Mouse (Mus musculus): ENCODE data around the gene Rpl27. TPM values are rescaled to one million over a fixed set of nuclear protein-coding genes. Genes with fewer than 3 reads are reported as not detected.
A peak's percentile ranks its signal among the peaks of the same experiment; 100 is the strongest.
"Not testable (repeated sequence)": the region's sequence is repeated elsewhere in the genome, so short reads cannot be mapped to it uniquely, and the experiment has no call there.

Rpl27 gene
- polyA plus RNA-seq, 1 experiment from 2014 or later, result 448 TPM

- WGBS, result 49% methylated on average over 7 of the region's 7 CpGs
- DNase-seq (ENCODE audit: low spot score), result no peak
- ATAC-seq (replicated peaks; ENCODE audit: low FRiP score, low read depth), result no peak
Measured at GRCm38 (mm10) chr11:101470206-101470605, 28.1 kb downstream of the Rpl27 start.

GRCm38 (mm10) chr11:101471926-101472325 lies 29.8 kb downstream of the Rpl27 start:
- H3K4me3 ChIP-seq (replicated peaks; ENCODE audit: low read depth, low read length), result no peak overlapping the region
- DNase-seq (ENCODE audit: low spot score) (no peak), ATAC-seq (replicated peaks; ENCODE audit: low FRiP score, low read depth) (no peak)
- no peaks in the 10 kb centered on the region for H3K4me1 ChIP-seq (replicated peaks; ENCODE audit: insufficient read depth, low read length)
- no peaks in the 10 kb centered on the region for H3K9me3 ChIP-seq (replicated peaks; ENCODE audit: low read length)
- H3K36me3 ChIP-seq (ENCODE audit: insufficient read depth, low read length), result no peaks in the 10 kb centered on the region
- whole genome bisulfite sequencing, result 24% methylated on average over 3 of the region's 3 CpGs
- H3K9ac ChIP-seq (ENCODE audit: low read depth, low read length), result no peak overlapping the region
- no peak overlapping the region for H3K4me2 ChIP-seq (ENCODE audit: low read length)
- no peak for TF ChIP-seq CTCF (IDR thresholded peaks at IDR 0.05; ENCODE audit: low read depth)
- H3K27me3 ChIP-seq (ENCODE audit: insufficient read depth, low read length), result no peaks in the 10 kb centered on the region
- no peak overlapping the region for H3K27ac ChIP-seq

More at GRCm38 (mm10) chr11:101470206-101470605, 28.1 kb downstream of the Rpl27 start:
- H3K27ac ChIP-seq, result no peak overlapping the region
- no peak overlapping the region for H3K4me2 ChIP-seq (ENCODE audit: low read length)
- H3K36me3 ChIP-seq (ENCODE audit: insufficient read depth, low read length), result no peaks in the 10 kb centered on the region
- no peak for TF ChIP-seq CTCF (IDR thresholded peaks at IDR 0.05; ENCODE audit: low read depth)
- H3K9me3 ChIP-seq (replicated peaks; ENCODE audit: low read length), result no peaks in the 10 kb centered on the region
- no peaks in the 10 kb centered on the region for H3K27me3 ChIP-seq (ENCODE audit: insufficient read depth, low read length)
- H3K9ac ChIP-seq (ENCODE audit: low read depth, low read length), result no peak overlapping the region
- H3K4me3 ChIP-seq (replicated peaks; ENCODE audit: low read depth, low read length), result no peak overlapping the region
- H3K4me1 ChIP-seq (replicated peaks; ENCODE audit: insufficient read depth, low read length), result peaks cover 5% of the 10 kb centered on the region; the same call in 1 of the 2 replicates

- H3K4me3 ChIP-seq (replicated peaks; ENCODE audit: low read depth, low read length), result no peak overlapping the region
- ATAC-seq (replicated peaks; ENCODE audit: low FRiP score, low read depth), result no peak
- H3K36me3 ChIP-seq (ENCODE audit: insufficient read depth, low read length), result no peaks in the 10 kb centered on the region
- no peaks in the 10 kb centered on the region for H3K9me3 ChIP-seq (replicated peaks; ENCODE audit: low read length)
- WGBS, result 30% methylated on average over 7 of the region's 7 CpGs
- no peak overlapping the region for H3K9ac ChIP-seq (ENCODE audit: low read depth, low read length)
- no peak overlapping the region for H3K4me2 ChIP-seq (ENCODE audit: low read length)
- H3K4me1 ChIP-seq (replicated peaks; ENCODE audit: insufficient read depth, low read length), result no peaks in the 10 kb centered on the region
- TF ChIP-seq CTCF (IDR thresholded peaks at IDR 0.05; ENCODE audit: low read depth), result no peak
- H3K27ac ChIP-seq, result no peak overlapping the region
- H3K27me3 ChIP-seq (ENCODE audit: insufficient read depth, low read length), result no peaks in the 10 kb centered on the region
- DNase-seq (ENCODE audit: low spot score), result peak; percentile 33
Measured at GRCm38 (mm10) chr11:101472336-101472735, 30.2 kb downstream of the Rpl27 start.

- H3K4me3 ChIP-seq (replicated peaks; ENCODE audit: low read depth, low read length); ATAC-seq (replicated peaks; ENCODE audit: low FRiP score, low read depth); H3K36me3 ChIP-seq (ENCODE audit: insufficient read depth, low read length); H3K9me3 ChIP-seq (replicated peaks; ENCODE audit: low read length); H3K27me3 ChIP-seq (ENCODE audit: insufficient read depth, low read length); DNase-seq (ENCODE audit: low spot score); H3K4me1 ChIP-seq (replicated peaks; ENCODE audit: insufficient read depth, low read length); H3K9ac ChIP-seq (ENCODE audit: low read depth, low read length); H3K4me2 ChIP-seq (ENCODE audit: low read length); H3K27ac ChIP-seq: not testable (repeated sequence)
- WGBS, result 82% methylated on average over 1 of the region's 1 CpGs
Measured at GRCm38 (mm10) chr11:101473686-101474085, 31.6 kb downstream of the Rpl27 start.

- H3K36me3 ChIP-seq (ENCODE audit: insufficient read depth, low read length), result no peaks in the 10 kb centered on the region
- no peak overlapping the region for H3K4me2 ChIP-seq (ENCODE audit: low read length)
- ATAC-seq (replicated peaks; ENCODE audit: low FRiP score, low read depth), result no peak
- no peaks in the 10 kb centered on the region for H3K27me3 ChIP-seq (ENCODE audit: insufficient read depth, low read length)
- TF ChIP-seq CTCF (IDR thresholded peaks at IDR 0.05; ENCODE audit: low read depth), result no peak
- no peaks in the 10 kb centered on the region for H3K9me3 ChIP-seq (replicated peaks; ENCODE audit: low read length)
- 75% methylated on average over 5 of the region's 5 CpGs for WGBS
- no peak overlapping the region for H3K27ac ChIP-seq
- no peak overlapping the region for H3K9ac ChIP-seq (ENCODE audit: low read depth, low read length)
- H3K4me3 ChIP-seq (replicated peaks; ENCODE audit: low read depth, low read length), result no peak overlapping the region
- no peak for DNase-seq (ENCODE audit: low spot score)
- H3K4me1 ChIP-seq (replicated peaks; ENCODE audit: insufficient read depth, low read length), result no peaks in the 10 kb centered on the region; the same call in 1 of the 2 replicates
Measured at GRCm38 (mm10) chr11:101474298-101474697, 32.2 kb downstream of the Rpl27 start.

GRCm38 (mm10) chr11:101476361-101476760 lies 34.3 kb downstream of the Rpl27 start:
- not testable (repeated sequence) for H3K27ac ChIP-seq; H3K36me3 ChIP-seq (ENCODE audit: insufficient read depth, low read length); H3K4me2 ChIP-seq (ENCODE audit: low read length); H3K27me3 ChIP-seq (ENCODE audit: insufficient read depth, low read length); H3K4me3 ChIP-seq (replicated peaks; ENCODE audit: low read depth, low read length); ATAC-seq (replicated peaks; ENCODE audit: low FRiP score, low read depth); H3K4me1 ChIP-seq (replicated peaks; ENCODE audit: insufficient read depth, low read length); H3K9ac ChIP-seq (ENCODE audit: low read depth, low read length); DNase-seq (ENCODE audit: low spot score); H3K9me3 ChIP-seq (replicated peaks; ENCODE audit: low read length)
- WGBS, result 82% methylated on average over 4 of the region's 4 CpGs

GRCm38 (mm10) chr11:101477194-101477551 lies 35.1 kb downstream of the Rpl27 start:
- H3K9ac ChIP-seq (ENCODE audit: low read depth, low read length), result no peak overlapping the region
- no peak for TF ChIP-seq CTCF (IDR thresholded peaks at IDR 0.05; ENCODE audit: low read depth)
- no peaks in the 10 kb centered on the region for H3K27me3 ChIP-seq (ENCODE audit: insufficient read depth, low read length)
- DNase-seq (ENCODE audit: low spot score) (no peak), ATAC-seq (replicated peaks; ENCODE audit: low FRiP score, low read depth) (no peak)
- no peaks in the 10 kb centered on the region for H3K36me3 ChIP-seq (ENCODE audit: insufficient read depth, low read length)
- WGBS, result 38% methylated on average over 4 of the region's 4 CpGs
- no peak overlapping the region for H3K27ac ChIP-seq
- H3K4me3 ChIP-seq (replicated peaks; ENCODE audit: low read depth, low read length), result no peak overlapping the region
- H3K9me3 ChIP-seq (replicated peaks; ENCODE audit: low read length), result no peaks in the 10 kb centered on the region
- no peak overlapping the region for H3K4me2 ChIP-seq (ENCODE audit: low read length)
- no peaks in the 10 kb centered on the region; the same call in 1 of the 2 replicates for H3K4me1 ChIP-seq (replicated peaks; ENCODE audit: insufficient read depth, low read length)

All from kidney, postnatal 0 days (tissue).